Mouse (Mus musculus) hindbrain, postnatal 0 days (tissue): ENCODE data around the gene Dach2. TPM values are rescaled to one million over a fixed set of nuclear protein-coding genes. Genes with fewer than 3 reads are reported as not detected.

ENCODE experiments used
- ATAC-seq: fragments of 200-750 bp; cut with Nextera tagmentation; 2 replicates; pipeline ENCODE4 v1.8.0; 2017; ENCODE audit warnings: mild to moderate bottlenecking, moderate TSS enrichment, moderate library complexity
- DNase-seq: peaks from one replicate; pipeline ENCODE4 v3.0.0-alpha.2; 2015; ENCODE audit warnings: low spot score
- H3K27ac ChIP-seq: fragments of 300-500 bp; sonication (generic); 2 replicates; pipeline ENCODE4 v1.5.1; 2014; ENCODE audit warnings: mild to moderate bottlenecking
- H3K27me3 ChIP-seq: fragments of 300-500 bp; sonication (generic); 2 replicates; pipeline ENCODE4 v1.6.1; 2014; ENCODE audit warnings: low read length, mixed read lengths; ENCODE audit not compliant: insufficient read depth
- H3K36me3 ChIP-seq: fragments of 300-500 bp; sonication (generic); 2 replicates; pipeline ENCODE4 v1.6.1; 2014; ENCODE audit warnings: low read length, mixed read lengths; ENCODE audit not compliant: insufficient read depth
- H3K4me1 ChIP-seq: fragments of 300-500 bp; sonication (generic); 2 replicates; pipeline ENCODE4 v1.6.1; 2014; ENCODE audit warnings: antibody characterized with exemption, low read length, mixed read lengths; ENCODE audit not compliant: insufficient read depth
- H3K4me2 ChIP-seq: fragments of 300-500 bp; sonication (generic); 2 replicates; pipeline ENCODE4 v1.6.1; 2014; ENCODE audit warnings: low read depth, mild to moderate bottlenecking, low read length, moderate library complexity, mixed read lengths
- H3K4me3 ChIP-seq: fragments of 300-500 bp; sonication (generic); 2 replicates; pipeline ENCODE4 v1.5.1; 2014; ENCODE audit warnings: low read length
- H3K9ac ChIP-seq: fragments of 300-500 bp; sonication (generic); replicated peaks from 2 replicates; pipeline ENCODE4 v1.6.1; 2014; ENCODE audit warnings: mild to moderate bottlenecking, low read length, moderate library complexity, mixed read lengths
- H3K9me3 ChIP-seq: fragments of 300-500 bp; sonication (generic); 2 replicates; pipeline ENCODE4 v1.6.1; 2016; ENCODE audit warnings: low read length, mixed read lengths
- CTCF ChIP-seq: IDR thresholded peaks from 2 replicates; pipeline ENCODE4 v1.5.1; 2016; ENCODE audit warnings: antibody characterized with exemption, control low read depth, low read depth
- WGBS: fragments of 180-500 bp; shearing (Covaris S2); extraction: QIAGEN DNeasy Blood & Tissue Kit; methylation state at CpG from one replicate; pipeline ENCODE4 v1.1.7; 2014; 5-methylcytosine and 5-hydroxymethylcytosine counted together
- polyA plus RNA-seq: library from polyadenylated mRNA; unstranded; fragments of >200 nt; fragmentation: Nextera tagmentation; extraction: Ambion mirVana; gene quantifications from 2 replicates; pipeline ENCODE4 v1.2.1, GENCODE M21; 2015
- total RNA-seq: library from RNA; depleted of rRNA; stranded (reverse); fragments of >200 nt; gene quantifications from 2 replicates; pipeline ENCODE4 v1.2.3, GENCODE M21; 2014; rRNA removed

Gene Dach2
- total and polyA plus RNA-seq, 2 experiments from 2014 or later, result 14.4 to 15.0 TPM

DNA sequence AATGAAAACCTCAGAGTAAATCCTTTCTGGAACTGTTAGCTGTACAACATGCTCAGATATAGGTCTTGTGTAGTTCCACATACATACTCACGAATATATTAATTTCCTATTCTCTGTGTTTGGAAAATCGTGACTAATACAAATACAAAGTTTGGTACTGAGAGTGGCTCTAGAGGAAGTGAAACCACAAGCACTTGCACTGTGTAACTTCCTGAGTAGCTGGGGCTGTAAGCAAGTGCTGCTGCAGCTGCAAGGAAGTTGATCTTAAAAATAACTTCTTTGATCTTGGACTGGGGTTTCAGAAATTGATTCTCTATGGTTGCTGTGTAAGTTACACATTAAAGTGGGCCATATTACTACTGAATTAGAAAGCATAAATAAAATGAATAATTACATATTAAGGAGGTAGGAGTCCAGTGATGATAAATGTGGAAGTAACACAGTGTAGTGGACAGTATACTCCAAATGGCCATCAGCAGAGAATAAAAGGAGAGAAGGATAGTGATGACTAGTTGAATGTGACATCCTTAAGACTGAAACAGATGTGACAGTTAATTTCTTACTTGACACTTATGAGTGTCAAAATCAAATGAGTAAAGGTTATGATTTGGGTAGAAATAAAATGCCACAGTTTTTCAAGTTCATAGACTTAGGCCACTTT is 570.7 kb downstream of the Dach2 start:
- no peak overlapping the region for H3K4me3 ChIP-seq
- H3K27me3 ChIP-seq, result no peaks in the 10 kb centered on the region
- no peaks in the 10 kb centered on the region for H3K36me3 ChIP-seq
- H3K4me2 ChIP-seq, result no peak overlapping the region
- 62% methylated on average over 2 of the region's 2 CpGs for WGBS
- no peak for TF ChIP-seq CTCF
- H3K9me3 ChIP-seq, result no peaks in the 10 kb centered on the region
- DNase-seq, result no peak
- ATAC-seq, result no peak
- no peak overlapping the region for H3K9ac ChIP-seq
- H3K4me1 ChIP-seq, result no peaks in the 10 kb centered on the region
- no peak overlapping the region for H3K27ac ChIP-seq

Other genes starting within 250 kb of the Dach2 start
- gene Chm, start 112.0 kb upstream of the Dach2 start, total RNA-seq, result 19.4 and 36.0 TPM in 2 replicates
- 11.1 and 12.2 TPM in 2 replicates for gene Chm, start 112.0 kb upstream of the Dach2 start, polyA plus RNA-seq